Mouse (Mus musculus) spleen, adult 12 weeks (tissue): ENCODE measurements at regions not wholly inside any gene's neighbourhood (a gene's known extent, or its start where the extent isn't known, plus 50 kb on each side); places are given as distances from the start of the nearest gene placed in this dataset.

ENCODE experiments used
- DNase-seq: peaks from one replicate; pipeline ENCODE4 v3.0.0; 2022; ENCODE audit warnings: low spot score

DNA sequence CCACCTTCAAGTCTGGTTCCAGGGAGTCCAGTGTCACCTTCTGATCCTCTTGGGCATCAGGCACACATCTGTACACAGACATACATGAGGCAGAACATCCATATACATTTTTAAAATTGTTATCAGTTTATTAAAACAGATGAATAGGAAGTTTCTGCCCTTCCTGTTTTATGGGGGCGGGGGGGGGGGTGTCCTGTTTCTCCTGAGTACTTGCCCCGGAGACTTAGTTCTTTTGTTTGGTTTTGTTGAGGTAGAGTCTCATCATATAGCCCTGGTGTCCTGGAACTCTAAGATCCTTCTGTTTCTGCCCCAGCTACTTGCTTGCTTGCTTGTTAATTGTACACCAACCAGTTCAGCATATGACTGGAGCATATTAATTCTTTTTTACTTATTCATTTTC is 85.0 kb upstream of the Xpo1 start:
- DNase-seq, result no peak

DNA sequence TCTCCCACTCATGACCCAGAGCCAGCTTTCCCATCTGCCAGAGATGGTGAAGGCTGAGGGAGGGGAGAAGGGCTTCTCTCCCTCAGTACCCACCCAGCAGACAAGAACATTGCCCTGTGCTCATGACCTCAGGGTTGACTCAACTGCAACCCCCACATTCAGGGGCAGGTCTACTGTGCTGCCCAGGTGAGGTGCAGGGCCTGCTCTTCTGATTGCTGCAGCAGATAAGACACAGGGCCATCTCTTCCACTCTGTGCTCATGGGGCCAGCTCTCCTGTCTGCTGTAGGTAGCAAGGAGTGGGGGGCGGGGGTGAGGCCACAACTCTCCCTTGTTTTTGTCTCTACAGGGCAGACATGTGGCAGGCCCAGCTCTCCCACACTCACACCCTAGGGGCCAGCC is 84.1 kb upstream of the Xpo1 start:
- no peak for DNase-seq

DNA sequence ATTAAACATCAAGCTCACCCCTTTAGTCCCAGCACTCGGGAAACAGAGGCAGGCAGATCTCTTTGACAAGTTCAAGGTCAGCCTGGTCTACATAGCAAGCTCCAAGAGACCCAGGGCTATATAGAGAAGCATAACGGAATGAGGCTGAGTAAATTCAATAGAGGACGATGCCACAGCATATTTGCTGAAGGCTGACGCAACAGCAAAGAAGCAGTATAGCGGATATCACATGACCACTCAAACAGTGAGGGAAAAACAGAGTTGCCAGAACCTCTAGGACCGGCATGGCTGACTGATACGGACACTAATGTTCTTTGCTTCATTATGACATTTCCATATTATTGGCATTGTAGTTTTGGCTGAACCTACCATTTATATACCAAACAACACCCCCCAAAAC is 74.2 kb upstream of the Xpo1 start:
- DNase-seq, result no peak

DNA sequence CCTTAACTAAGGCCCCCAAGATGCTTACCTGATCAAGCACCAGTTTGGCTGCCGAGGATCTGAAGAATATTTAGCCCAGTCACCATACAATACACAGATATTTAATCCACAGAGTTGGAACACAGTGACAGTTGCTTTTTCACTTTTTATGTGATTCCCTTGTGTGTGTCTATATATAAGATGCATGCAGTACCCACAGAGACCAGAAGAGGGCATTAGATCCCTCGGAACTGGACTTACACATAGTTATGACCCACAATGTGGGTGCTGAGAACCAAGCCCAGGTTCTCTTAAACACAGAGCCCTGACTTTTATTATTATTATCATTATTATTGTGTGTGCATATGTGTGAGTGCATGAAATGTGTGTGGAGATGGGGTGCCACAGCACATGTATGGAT is 70.6 kb upstream of the Xpo1 start:
- DNase-seq, result no peak

DNA sequence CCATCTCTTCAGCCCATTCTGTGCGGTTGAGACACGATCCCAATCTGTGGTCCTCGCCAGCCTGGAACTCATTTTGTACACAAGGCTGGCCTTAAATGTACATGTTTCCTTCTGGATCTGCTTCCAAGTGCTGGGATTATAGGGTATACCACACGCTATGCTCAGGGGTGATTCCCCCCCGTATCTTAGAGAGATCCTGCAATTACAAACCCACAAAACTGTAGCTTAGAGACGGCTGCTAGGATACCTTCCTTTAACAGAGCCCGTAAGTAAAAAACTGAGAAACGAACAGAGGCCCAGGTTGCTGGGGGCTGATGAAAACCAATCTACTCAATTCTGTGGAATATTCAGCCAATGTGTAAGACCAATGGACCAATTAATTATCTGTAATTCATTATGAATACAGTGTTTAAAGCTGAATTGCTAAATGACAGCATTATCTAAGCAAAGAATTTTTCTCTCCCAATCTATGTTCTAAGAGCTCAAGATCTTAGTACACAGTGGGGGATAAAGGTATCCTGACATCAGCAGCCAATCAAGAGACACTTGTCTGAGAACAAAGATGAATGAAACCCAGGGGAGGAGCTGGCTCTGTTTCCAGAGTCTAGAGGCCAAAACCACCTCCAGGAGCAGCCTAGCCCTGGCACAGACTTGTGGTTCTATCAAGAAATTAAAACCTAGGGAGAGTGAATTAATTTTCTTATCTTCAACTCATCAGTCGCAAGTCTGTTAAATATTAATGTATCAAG is 54.0 kb upstream of the Xpo1 start:
- DNase-seq, result no peak

DNA sequence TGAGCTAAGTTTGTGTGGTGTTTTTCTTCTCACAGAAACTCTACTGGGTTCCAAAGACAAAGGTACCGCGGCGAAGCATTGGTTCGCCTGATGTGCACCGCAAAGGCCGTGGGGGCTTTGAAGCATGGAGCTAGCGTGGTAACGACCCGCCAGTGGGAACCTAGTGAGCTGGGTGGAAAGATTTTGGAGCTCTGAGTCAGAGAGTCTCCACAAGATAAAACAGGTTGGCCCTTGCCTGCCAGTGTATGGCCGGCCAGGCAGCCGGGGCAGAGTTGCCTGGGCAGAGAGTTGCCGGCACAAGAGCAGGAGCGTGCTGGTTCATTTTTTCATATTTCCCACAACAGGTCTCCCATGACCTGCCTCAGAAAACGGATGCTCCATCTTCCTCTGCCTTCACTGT is 52.3 kb upstream of the Xpo1 start:
- DNase-seq, result no peak

DNA sequence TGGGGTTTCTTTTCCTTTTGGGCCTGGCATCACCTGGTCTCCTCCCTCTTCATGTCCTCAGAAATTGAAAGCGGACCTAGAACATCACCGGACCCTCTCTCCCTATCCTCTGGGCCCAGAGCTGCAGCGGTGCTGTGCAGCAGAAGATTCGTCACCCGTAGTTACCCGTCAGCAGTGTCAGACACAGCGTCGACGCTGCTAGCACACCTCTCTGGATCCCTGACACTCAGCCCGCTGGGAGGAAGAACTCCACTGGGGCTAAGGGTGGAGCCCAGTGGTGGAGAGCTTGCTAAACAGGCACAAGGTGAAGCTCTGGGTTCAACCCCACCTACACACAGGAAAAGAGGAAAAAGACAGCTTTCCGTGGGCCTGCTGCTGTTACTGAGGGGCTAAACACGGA is 51.8 kb upstream of the Xpo1 start:
- DNase-seq, result no peak
